Mouse (Mus musculus) lung, embryonic 14.5 days (tissue): ENCODE data around the gene Barx2. TPM values are rescaled to one million over a fixed set of nuclear protein-coding genes. Genes with fewer than 3 reads are reported as not detected.
"Not testable (repeated sequence)": the region's sequence is repeated elsewhere in the genome, so short reads cannot be mapped to it uniquely, and the experiment has no call there.

ENCODE experiments used
- ATAC-seq: fragments of 200-750 bp; cut with Nextera tagmentation; 2 replicates; pipeline ENCODE4 v1.8.0; 2017; ENCODE audit warnings: mild to moderate bottlenecking, moderate TSS enrichment, moderate library complexity; ENCODE audit not compliant: insufficient read depth
- DNase-seq: peaks from one replicate; pipeline ENCODE4 v3.0.0-alpha.2; 2015
- H3K27ac ChIP-seq: fragments of 300-500 bp; sonication (generic); 2 replicates; pipeline ENCODE4 v1.5.1; 2014; ENCODE audit warnings: low read depth, mild to moderate bottlenecking, moderate library complexity
- H3K27me3 ChIP-seq: fragments of 300-500 bp; sonication (generic); 2 replicates; pipeline ENCODE4 v1.6.1; 2014; ENCODE audit warnings: low read length, control low read depth; ENCODE audit not compliant: insufficient read depth
- H3K36me3 ChIP-seq: fragments of 300-500 bp; sonication (generic); 2 replicates; pipeline ENCODE4 v1.6.1; 2014; ENCODE audit warnings: control low read depth; ENCODE audit not compliant: insufficient read depth
- H3K4me1 ChIP-seq: fragments of 300-500 bp; sonication (generic); 2 replicates; pipeline ENCODE4 v1.6.1; 2014; ENCODE audit warnings: antibody characterized with exemption, control low read depth; ENCODE audit not compliant: insufficient read depth
- H3K4me2 ChIP-seq: fragments of 300-500 bp; sonication (generic); 2 replicates; pipeline ENCODE4 v1.6.1; 2014; ENCODE audit warnings: mild to moderate bottlenecking
- H3K4me3 ChIP-seq: fragments of 300-500 bp; sonication (generic); 2 replicates; pipeline ENCODE4 v1.5.1; 2014; ENCODE audit warnings: low read depth, low read length
- H3K9ac ChIP-seq: fragments of 300-500 bp; sonication (generic); 2 replicates; pipeline ENCODE4 v1.6.1; 2014
- H3K9me3 ChIP-seq: fragments of 300-500 bp; sonication (generic); 2 replicates; pipeline ENCODE4 v1.6.1; 2016; ENCODE audit warnings: low read depth, low read length, control low read depth
- CTCF ChIP-seq: IDR thresholded peaks from 2 replicates; pipeline ENCODE4 v1.5.1; 2016; ENCODE audit warnings: antibody characterized with exemption, low read depth
- WGBS: fragments of 180-500 bp; shearing (Covaris S2); extraction: QIAGEN DNeasy Blood & Tissue Kit; methylation state at CpG from one replicate; pipeline ENCODE4 v1.1.7; 2014; 5-methylcytosine and 5-hydroxymethylcytosine counted together
- polyA plus RNA-seq: library from polyadenylated mRNA; unstranded; fragments of >200 nt; fragmentation: Nextera tagmentation; extraction: Ambion mirVana; gene quantifications from 2 replicates; pipeline ENCODE4 v1.2.1, GENCODE M21; 2014

Barx2 gene
- polyA plus RNA-seq, 1 experiment from 2014 or later, result 0.36 TPM

- no peaks in the 10 kb centered on the region for H3K27me3 ChIP-seq
- WGBS, result 44% methylated on average over 1 of the region's 1 CpGs
- no peak overlapping the region for H3K4me2 ChIP-seq
- no peak overlapping the region for H3K27ac ChIP-seq
- H3K4me1 ChIP-seq, result no peaks in the 10 kb centered on the region
- H3K9me3 ChIP-seq, result no peaks in the 10 kb centered on the region
- peak; percentile 59 for DNase-seq
- TF ChIP-seq CTCF, result peak; percentile 62
- H3K4me3 ChIP-seq, result no peak overlapping the region
- ATAC-seq, result no peak
- no peaks in the 10 kb centered on the region for H3K36me3 ChIP-seq
- H3K9ac ChIP-seq, result no peak overlapping the region
Measured at GRCm38 (mm10) chr9:31942334-31942733, 29.1 kb upstream of the Barx2 start.

- ATAC-seq, H3K9ac ChIP-seq, H3K9me3 ChIP-seq, DNase-seq, H3K27ac ChIP-seq, H3K36me3 ChIP-seq, H3K27me3 ChIP-seq, H3K4me1 ChIP-seq, H3K4me3 ChIP-seq, H3K4me2 ChIP-seq: not testable (repeated sequence)
- 82% methylated on average over 13 of the region's 16 CpGs for WGBS
Measured at GRCm38 (mm10) chr9:31936486-31936885, 23.2 kb upstream of the Barx2 start.

GRCm38 (mm10) chr9:31931691-31932090, 18.4 kb upstream of the Barx2 start:
- Histone ChIP-seq H3K36me3 (no peaks in the 10 kb centered on the region), H3K9me3 (no peaks in the 10 kb centered on the region), H3K27ac (no peak overlapping the region), H3K4me3 (no peak overlapping the region), H3K9ac (no peak overlapping the region), H3K27me3 (no peaks in the 10 kb centered on the region), H3K4me2 (no peak overlapping the region), H3K4me1 (no peaks in the 10 kb centered on the region)
- TF ChIP-seq CTCF, result no peak
- ATAC-seq (no peak), DNase-seq (peak; percentile 63)
- WGBS, result 37% methylated on average over 5 of the region's 5 CpGs

GRCm38 (mm10) chr9:31931255-31931654, 18.0 kb upstream of the Barx2 start:
- Histone ChIP-seq H3K4me3 (no peak overlapping the region), H3K36me3 (no peaks in the 10 kb centered on the region), H3K4me1 (no peaks in the 10 kb centered on the region), H3K9me3 (no peaks in the 10 kb centered on the region), H3K4me2 (no peak overlapping the region), H3K27ac (no peak overlapping the region), H3K27me3 (no peaks in the 10 kb centered on the region), H3K9ac (no peak overlapping the region)
- no peak for DNase-seq
- TF ChIP-seq CTCF, result no peak
- ATAC-seq, result no peak
- 69% methylated on average over 3 of the region's 3 CpGs for WGBS

- 55% methylated on average over 3 of the region's 3 CpGs for WGBS
Measured at GRCm38 (mm10) chr9:31926766-31927165, 13.5 kb upstream of the Barx2 start.

GRCm38 (mm10) chr9:31925830-31926624, 12.8 kb upstream of the Barx2 start:
- no peak overlapping the region for H3K4me3 ChIP-seq
- WGBS, result 16% methylated on average over 22 of the region's 22 CpGs
- no peaks in the 10 kb centered on the region for H3K27me3 ChIP-seq
- DNase-seq (peak; percentile 97), ATAC-seq (peak; percentile 92)
- no peak overlapping the region for H3K27ac ChIP-seq
- H3K9ac ChIP-seq, result no peak overlapping the region
- TF ChIP-seq CTCF, result peak; percentile 100
- no peaks in the 10 kb centered on the region for H3K36me3 ChIP-seq
- H3K4me2 ChIP-seq, result peak overlapping the region; percentile 44
- no peaks in the 10 kb centered on the region for H3K4me1 ChIP-seq
- H3K9me3 ChIP-seq, result no peaks in the 10 kb centered on the region

More at GRCm38 (mm10) chr9:31926766-31927165, 13.5 kb upstream of the Barx2 start:
- no peak overlapping the region for H3K9ac ChIP-seq
- no peak overlapping the region for H3K4me2 ChIP-seq
- ATAC-seq (no peak), DNase-seq (peak; percentile 59)
- H3K4me3 ChIP-seq, result no peak overlapping the region
- no peaks in the 10 kb centered on the region for H3K4me1 ChIP-seq
- TF ChIP-seq CTCF, result no peak
- H3K27me3 ChIP-seq, result no peaks in the 10 kb centered on the region
- no peaks in the 10 kb centered on the region for H3K9me3 ChIP-seq
- no peaks in the 10 kb centered on the region for H3K36me3 ChIP-seq
- H3K27ac ChIP-seq, result no peak overlapping the region

DNA sequence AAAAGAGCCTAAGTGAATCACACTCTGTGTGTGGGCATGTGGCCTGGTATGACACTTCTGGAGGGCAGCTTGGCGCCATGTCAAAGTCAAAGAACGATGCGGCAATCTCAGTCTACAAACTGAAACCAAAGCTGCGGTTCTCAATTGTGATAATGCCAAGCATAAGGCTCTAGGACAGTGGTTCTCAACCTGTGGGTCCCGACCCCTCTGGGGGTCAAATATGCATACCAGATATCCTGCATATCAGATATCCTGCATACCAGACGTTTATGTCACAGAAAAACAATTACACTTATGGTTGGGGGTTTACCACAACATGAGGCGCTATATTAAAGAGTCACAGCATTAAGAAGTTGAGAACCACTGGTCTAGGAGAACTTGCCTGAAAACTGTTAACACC, 10.3 kb upstream of the Barx2 start:
- H3K4me3 ChIP-seq, result no peak overlapping the region
- 69% methylated on average over 7 of the region's 7 CpGs for WGBS
- no peaks in the 10 kb centered on the region for H3K9me3 ChIP-seq
- DNase-seq (no peak), ATAC-seq (no peak)
- H3K36me3 ChIP-seq, result no peaks in the 10 kb centered on the region
- peaks cover 1% of the 10 kb centered on the region for H3K27me3 ChIP-seq
- no peak overlapping the region for H3K9ac ChIP-seq
- H3K4me2 ChIP-seq, result no peak overlapping the region
- no peaks in the 10 kb centered on the region for H3K4me1 ChIP-seq
- TF ChIP-seq CTCF, result no peak
- no peak overlapping the region for H3K27ac ChIP-seq

DNA sequence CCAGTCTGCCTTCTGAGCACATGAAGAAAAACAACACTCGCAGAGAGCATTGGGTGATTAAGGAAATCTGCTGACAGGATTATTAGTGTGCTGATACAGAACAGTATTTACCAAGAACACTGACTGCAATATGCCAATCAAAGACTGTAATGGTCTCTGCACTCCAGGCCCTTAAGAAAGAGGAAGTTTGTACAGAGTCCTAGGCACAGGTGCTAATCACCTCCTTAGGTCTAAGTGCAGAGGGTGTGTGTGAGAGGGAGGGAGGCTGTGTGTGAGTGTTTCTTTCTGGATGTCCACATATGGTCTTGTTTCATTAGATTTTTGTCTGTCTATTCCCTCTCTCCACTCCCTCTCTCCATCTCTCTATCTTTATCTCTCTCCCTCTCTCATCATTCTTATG, 6.5 kb upstream of the Barx2 start:
- peaks cover 32% of the 10 kb centered on the region for H3K27me3 ChIP-seq
- no peak overlapping the region for H3K4me2 ChIP-seq
- H3K4me1 ChIP-seq, result no peaks in the 10 kb centered on the region
- DNase-seq, result no peak
- ATAC-seq, result no peak
- no peaks in the 10 kb centered on the region for H3K9me3 ChIP-seq
- H3K27ac ChIP-seq, result no peak overlapping the region
- no peaks in the 10 kb centered on the region for H3K36me3 ChIP-seq
- H3K9ac ChIP-seq, result no peak overlapping the region
- no peak for TF ChIP-seq CTCF
- WGBS, result 14% methylated on average over 1 of the region's 1 CpGs
- no peak overlapping the region for H3K4me3 ChIP-seq
